Mouse (Mus musculus) small intestine, adult 2 months (tissue): Measurements from ENCODE around the gene Btaf1. TPM values are rescaled to one million over a fixed set of nuclear protein-coding genes. Genes with fewer than 3 reads are reported as not detected.

Experiments used
- H3K27ac ChIP-seq: fragments of 200-500 bp; 2 replicates; pipeline ENCODE4 v1.5.1; 2012; ENCODE audit warnings: low read depth, low read length, control low read depth, inconsistent platforms; ENCODE audit not compliant: insufficient read depth
- H3K27me3 ChIP-seq: fragments of 200-500 bp; 2 replicates; pipeline ENCODE4 v1.6.1; 2012; ENCODE audit warnings: mild to moderate bottlenecking, moderate library complexity, low read length, inconsistent platforms; ENCODE audit not compliant: control insufficient read depth, insufficient read depth
- H3K36me3 ChIP-seq: fragments of 200-500 bp; 2 replicates; pipeline ENCODE4 v1.6.1; 2012; ENCODE audit warnings: mild to moderate bottlenecking, low read length, control low read depth, inconsistent platforms; ENCODE audit not compliant: control insufficient read depth, insufficient read depth
- H3K4me1 ChIP-seq: fragments of 200-500 bp; 2 replicates; pipeline ENCODE4 v1.6.1; 2012; ENCODE audit warnings: low read length, inconsistent platforms, mixed read lengths; ENCODE audit not compliant: control insufficient read depth, insufficient read depth, insufficient read length
- H3K4me3 ChIP-seq: fragments of 200-500 bp; 2 replicates; pipeline ENCODE4 v1.5.1; 2012; ENCODE audit warnings: low read depth, mild to moderate bottlenecking, control low read depth, inconsistent platforms, low read length, moderate library complexity
- CTCF ChIP-seq: fragments of 200-500 bp; IDR thresholded peaks from 2 replicates; pipeline ENCODE4 v1.5.1; 2012; ENCODE audit warnings: low read depth, mild to moderate bottlenecking, control low read depth, inconsistent platforms, low read length, moderate library complexity, mixed read lengths; ENCODE audit not compliant: insufficient replicate concordance, insufficient read length; ENCODE audit errors: extremely low read depth
- POLR2A ChIP-seq: fragments of 200-500 bp; IDR thresholded peaks from 2 replicates; pipeline ENCODE4 v1.6.1; 2012; ENCODE audit warnings: low read depth, mild to moderate bottlenecking, control low read depth, inconsistent platforms, low read length, moderate library complexity
- WGBS: fragments of 180-500 bp; shearing (Covaris S2); methylation state at CpG from one replicate; pipeline ENCODE4 v1.1.7; 2018; 5-methylcytosine and 5-hydroxymethylcytosine counted together
- polyA plus RNA-seq: library from polyadenylated mRNA; depleted of rRNA; stranded (reverse); fragments of >200 nt; gene quantifications from 2 replicates; pipeline ENCODE4 v1.2.3, GENCODE M21; 2012; rRNA removed

Gene Btaf1
- polyA plus RNA-seq, 1 experiment = 2.1 TPM

GRCm38 (mm10) chr19:37050643-37051345, 124.9 kb downstream of the Btaf1 start:
- Histone ChIP-seq H3K27ac (no peak overlapping the region), H3K27me3 (no peaks in the 10 kb centered on the region), H3K36me3 (no peaks in the 10 kb centered on the region), H3K4me1 (no peaks in the 10 kb centered on the region), H3K4me3 (no peak overlapping the region)
- 63% methylated on average over 4 of the region's 4 CpGs for WGBS
- no peak for TF ChIP-seq CTCF
- TF ChIP-seq POLR2A = no peak

- no peaks in the 10 kb centered on the region for H3K27me3 ChIP-seq
- H3K36me3 ChIP-seq = no peaks in the 10 kb centered on the region
- no peak overlapping the region for H3K4me3 ChIP-seq
- no peaks in the 10 kb centered on the region for H3K4me1 ChIP-seq
- WGBS = 70% methylated on average over 4 of the region's 4 CpGs
- TF ChIP-seq CTCF (no peak), POLR2A (no peak)
- no peak overlapping the region for H3K27ac ChIP-seq
These were observed 130.2 kb downstream of the Btaf1 start for GRCm38 (mm10) chr19:37055976-37056556.

- H3K27me3 ChIP-seq = no peaks in the 10 kb centered on the region
- H3K36me3 ChIP-seq = no peaks in the 10 kb centered on the region
- no peaks in the 10 kb centered on the region for H3K4me1 ChIP-seq
- no peak overlapping the region for H3K27ac ChIP-seq
- WGBS = 79% methylated on average over 8 of the region's 8 CpGs
- no peak overlapping the region for H3K4me3 ChIP-seq
- TF ChIP-seq CTCF (no peak), POLR2A (no peak)
These were observed 131.5 kb downstream of the Btaf1 start for GRCm38 (mm10) chr19:37057161-37057905.

- Histone ChIP-seq H3K36me3 (no peaks in the 10 kb centered on the region), H3K4me1 (no peaks in the 10 kb centered on the region), H3K27me3 (no peaks in the 10 kb centered on the region), H3K4me3 (no peak overlapping the region), H3K27ac (no peak overlapping the region)
- WGBS = 24% methylated on average over 2 of the region's 2 CpGs
- TF ChIP-seq CTCF = no peak
These were observed 133.7 kb downstream of the Btaf1 start for GRCm38 (mm10) chr19:37059623-37060022.

GRCm38 (mm10) chr19:37060078-37060477, 134.2 kb downstream of the Btaf1 start:
- WGBS = 65% methylated on average over 4 of the region's 4 CpGs
- TF ChIP-seq CTCF = no peak
- TF ChIP-seq POLR2A = no peak
- no peak overlapping the region for H3K27ac ChIP-seq
- H3K4me1 ChIP-seq = no peaks in the 10 kb centered on the region
- no peaks in the 10 kb centered on the region for H3K27me3 ChIP-seq
- no peak overlapping the region for H3K4me3 ChIP-seq
- no peaks in the 10 kb centered on the region for H3K36me3 ChIP-seq

Other genes starting within 250 kb of the Btaf1 start
- gene Ppp1r3c, start 189.4 kb upstream of the Btaf1 start, polyA plus RNA-seq = 0.55 and 0.75 TPM in 2 replicates
- gene Tnks2, start 91.8 kb upstream of the Btaf1 start, polyA plus RNA-seq = 6.6 and 13.2 TPM in 2 replicates
- 2.1 and 4.9 TPM in 2 replicates for gene Fgfbp3, start 6.5 kb upstream of the Btaf1 start, polyA plus RNA-seq